Comparison of ENCODE assay signal across 8 mouse cellular contexts in genomic region chr3:88177562-88178345, GRCm38 (mm10). TPM values are rescaled to one million over a fixed set of nuclear protein-coding genes. Genes with fewer than 3 reads are reported as not detected.
DNase-seq lines count a peak whose midpoint lies in the region; ATAC-seq and TF ChIP-seq lines count a peak whose summit lies in the region.

No protein-coding gene starts in this region.

- peak overlapping the region; percentile 74 for H3K9ac ChIP-seq in forebrain, embryonic 16.5 days (replicated peaks; ENCODE audit: low read depth, low read length)
- H3K9ac ChIP-seq in lung, embryonic 14.5 days = peak overlapping the region; percentile 63

- no peak for TF ChIP-seq CTCF in G1E (IDR thresholded peaks at IDR 0.05; ENCODE audit: low read depth, low read length)
- no peak; the same call in 1 of the 2 replicates for TF ChIP-seq CTCF in layer of hippocampus, adult 2 months (conservative IDR thresholded peaks at IDR 0.05)
- TF ChIP-seq CTCF in lung, embryonic 14.5 days (IDR thresholded peaks at IDR 0.05; ENCODE audit: low read depth) = 0 out of 2 replicates have a peak, but pooled peaks have one; percentile 8
- no peak for TF ChIP-seq CTCF in olfactory bulb, adult 2 months (IDR thresholded peaks at IDR 0.05; ENCODE audit: insufficient read depth, low read depth, low read length)
- TF ChIP-seq CTCF in thymus, adult 2 months (IDR thresholded peaks at IDR 0.05; ENCODE audit: borderline replicate concordance, control insufficient read depth, extremely low read depth, insufficient read depth, low read length, poor library complexity) = 0 out of 2 replicates have a peak, but pooled peaks have one; percentile 30

- peaks cover 33% of the 10 kb centered on the region for H3K36me3 ChIP-seq in G1E (replicated peaks)
- 0 out of 2 replicates have a peak, but pooled peaks cover 2% of the 10 kb centered on the region for H3K36me3 ChIP-seq in forebrain, embryonic 16.5 days (ENCODE audit: control insufficient read depth, insufficient read depth)
- H3K36me3 ChIP-seq in lung, embryonic 14.5 days (ENCODE audit: insufficient read depth) = peaks cover 20% of the 10 kb centered on the region
- peaks cover 9% of the 10 kb centered on the region for H3K36me3 ChIP-seq in thymus, adult 2 months (ENCODE audit: control insufficient read depth, insufficient read depth, low read length)

- peaks cover 19% of the 10 kb centered on the region for H3K4me1 ChIP-seq in G1E (ENCODE audit: insufficient read depth, low read depth, low read length)
- peaks cover 5% of the 10 kb centered on the region for H3K4me1 ChIP-seq in forebrain, embryonic 16.5 days (replicated peaks; ENCODE audit: control insufficient read depth, insufficient read depth, low read length)
- H3K4me1 ChIP-seq in lung, embryonic 14.5 days (ENCODE audit: insufficient read depth) = no peaks in the 10 kb centered on the region
- H3K4me1 ChIP-seq in olfactory bulb, adult 2 months (ENCODE audit: control insufficient read depth, insufficient read depth, low read length) = peaks cover 3% of the 10 kb centered on the region; the same call in 1 of the 2 replicates
- H3K4me1 ChIP-seq in thymus, adult 2 months (replicated peaks; ENCODE audit: control insufficient read depth, insufficient read depth, low read length) = no peaks in the 10 kb centered on the region

- H3K27me3 ChIP-seq in G1E (ENCODE audit: insufficient read depth, low read length) = peaks cover 5% of the 10 kb centered on the region
- H3K27me3 ChIP-seq in forebrain, embryonic 16.5 days (replicated peaks; ENCODE audit: control insufficient read depth, insufficient read depth, low read length) = no peaks in the 10 kb centered on the region
- no peaks in the 10 kb centered on the region for H3K27me3 ChIP-seq in lung, embryonic 14.5 days (ENCODE audit: insufficient read depth, low read length)
- H3K27me3 ChIP-seq in thymus, adult 2 months (ENCODE audit: control insufficient read depth, insufficient read depth, low read length) = no peaks in the 10 kb centered on the region

- DNase-seq in G1E (ENCODE audit: low spot score) = peak; percentile 99
- peak; percentile 98 to 100 for DNase-seq in cerebellum, adult 18-20 months
- DNase-seq in heart, postnatal 36 days = peak; percentile 98
- peak; percentile 97 to 100 for DNase-seq in layer of hippocampus, adult 2 months (ENCODE audit: low spot score in 2 of 2)
- peak; percentile 99 for DNase-seq in lung, embryonic 14.5 days
- peak; percentile 99 for DNase-seq in thymus, adult 2 months

- ATAC-seq in G1E (ENCODE audit: extremely low read depth, insufficient number of reproducible peaks, low FRiP score, poor library complexity, severe bottlenecking) = peak; percentile 97
- ATAC-seq in forebrain, embryonic 16.5 days = peak; percentile 99
- ATAC-seq in lung, embryonic 14.5 days (ENCODE audit: insufficient read depth) = peak; percentile 99

- no peaks in the 10 kb centered on the region for H3K9me3 ChIP-seq in G1E (replicated peaks)
- no peaks in the 10 kb centered on the region for H3K9me3 ChIP-seq in forebrain, embryonic 16.5 days (ENCODE audit: control insufficient read depth, low read length)
- H3K9me3 ChIP-seq in lung, embryonic 14.5 days (ENCODE audit: low read depth, low read length) = no peaks in the 10 kb centered on the region

- under 1% methylated on average over 49 of the region's 49 CpGs for WGBS in forebrain, embryonic 16.5 days
- WGBS in lung, embryonic 14.5 days = under 1% methylated on average over 49 of the region's 49 CpGs
- WGBS in olfactory bulb, adult 2 months = under 1% methylated on average over 49 of the region's 49 CpGs
- WGBS in thymus, adult 2 months = under 1% methylated on average over 49 of the region's 49 CpGs

- peak; percentile 55; the same call in 1 of the 2 replicates for TF ChIP-seq POLR2A in olfactory bulb, adult 2 months (IDR thresholded peaks at IDR 0.05; ENCODE audit: insufficient read depth, low read depth, low read length)
- TF ChIP-seq POLR2A in thymus, adult 2 months (IDR thresholded peaks at IDR 0.05; ENCODE audit: control insufficient read depth, extremely low read depth, insufficient read depth, low read length, poor library complexity) = peak; percentile 63; the same call in 1 of the 2 replicates

- H3K4me2 ChIP-seq in forebrain, embryonic 16.5 days (ENCODE audit: low read length) = peak overlapping the region; percentile 57
- H3K4me2 ChIP-seq in lung, embryonic 14.5 days = peak overlapping the region; percentile 70

- H3K27ac ChIP-seq in forebrain, embryonic 16.5 days (ENCODE audit: low read length) = peak overlapping the region; percentile 99
- peak overlapping the region; percentile 99 for H3K27ac ChIP-seq in layer of hippocampus, adult 2 months
- peak overlapping the region; percentile 96 for H3K27ac ChIP-seq in lung, embryonic 14.5 days (ENCODE audit: low read depth)
- H3K27ac ChIP-seq in olfactory bulb, adult 2 months (ENCODE audit: insufficient read depth, low read depth, low read length) = peak overlapping the region; percentile 99
- peak overlapping the region; percentile 90 for H3K27ac ChIP-seq in thymus, adult 2 months (ENCODE audit: control insufficient read depth, insufficient read depth, low read length)

- H3K4me3 ChIP-seq in G1E (ENCODE audit: low read depth, low read length) = peak overlapping the region; percentile 74
- H3K4me3 ChIP-seq in forebrain, embryonic 16.5 days (replicated peaks; ENCODE audit: low read length) = peak overlapping the region; percentile 60
- H3K4me3 ChIP-seq in layer of hippocampus, adult 2 months = peak overlapping the region; percentile 75
- peak overlapping the region; percentile 46 for H3K4me3 ChIP-seq in lung, embryonic 14.5 days (ENCODE audit: low read depth, low read length)
- peak overlapping the region; percentile 80 for H3K4me3 ChIP-seq in olfactory bulb, adult 2 months (ENCODE audit: insufficient read depth, low read depth, low read length)
- peak overlapping the region; percentile 66 for H3K4me3 ChIP-seq in thymus, adult 2 months (ENCODE audit: control insufficient read depth, insufficient read depth, low read length)

- intact Hi-C loops in heart, postnatal 36 days (cut with DNase I) = no loop called here

RNA-seq across cellular contexts. Expression of gene Mef2d, which starts 35.6 kb away (rescaled TPM):
- total RNA-seq in G1E (2014; fragmentation: Nextera tagmentation) = 125 and 128 TPM in 2 replicates
- total RNA-seq in G1E (2017) = 15.4 and 17.0 TPM in 2 replicates
- 133 and 141 TPM in 2 replicates for polyA plus RNA-seq in G1E (2012)
- polyA plus RNA-seq in forebrain, embryonic 16.5 days (2015; fragmentation: Nextera tagmentation; extraction: Ambion mirVana) = 25.1 and 28.3 TPM in 2 replicates
- total RNA-seq in heart, postnatal 36 days (2021) = 100 to 1,000 TPM; 123 to 138 TPM
- total RNA-seq in layer of hippocampus, adult 2 months (2021) = 100 to 1,000 TPM; 206 to 210 TPM
- 24.7 and 25.4 TPM in 2 replicates for polyA plus RNA-seq in lung, embryonic 14.5 days (2014; fragmentation: Nextera tagmentation; extraction: Ambion mirVana)
- 460 TPM in 1 of 2 replicates, not detected in the other for polyA plus RNA-seq in olfactory bulb, adult 2 months (2012; ENCODE audit: insufficient read depth, insufficient read length, low replicate concordance, missing spikeins)
- 343 and 377 TPM in 2 replicates for polyA plus RNA-seq in thymus, adult 2 months (2012; rRNA removed)

Comparison
In these comparisons a context has a peak if more than half of its experiments do, and no peak if none do; other contexts are left out.
1. Peak in every context shown above with its lines: DNase-seq, ATAC-seq, H3K4me3 ChIP-seq and H3K27ac ChIP-seq.
2. CTCF ChIP-seq: peak in lung, embryonic 14.5 days (single experiment) and thymus, adult 2 months (single experiment); none in G1E (single experiment), layer of hippocampus, adult 2 months (single experiment) and olfactory bulb, adult 2 months (single experiment).